Mouse (Mus musculus) right cerebral cortex, postnatal 14 days (tissue): ENCODE results near the gene Chst11.

Source experiments
- DNase-seq: peaks from one replicate; pipeline ENCODE4 v3.0.0; 2022

Gene Chst11

GRCm38 (mm10) chr10:83038166-83038565 is 52.9 kb downstream of the Chst11 start:
- peak; percentile 34 for DNase-seq

- DNase-seq = no peak
Observed at GRCm38 (mm10) chr10:83039414-83039813, 54.1 kb downstream of the Chst11 start.

- no peak for DNase-seq
Observed at GRCm38 (mm10) chr10:83041875-83042274, 56.6 kb downstream of the Chst11 start.

- no peak for DNase-seq
Observed at GRCm38 (mm10) chr10:83042613-83043477, 57.5 kb downstream of the Chst11 start.

- no peak for DNase-seq
Observed at GRCm38 (mm10) chr10:83043478-83044259, 58.4 kb downstream of the Chst11 start.

GRCm38 (mm10) chr10:83049174-83049780 is 64.0 kb downstream of the Chst11 start:
- DNase-seq = peak; percentile 39

GRCm38 (mm10) chr10:83053886-83054550 is 68.7 kb downstream of the Chst11 start:
- DNase-seq = no peak

- DNase-seq = no peak
Observed at GRCm38 (mm10) chr10:83056291-83056690, 71.0 kb downstream of the Chst11 start.

- no peak for DNase-seq
Observed at GRCm38 (mm10) chr10:83056866-83057265, 71.6 kb downstream of the Chst11 start.

- DNase-seq = no peak
Observed at GRCm38 (mm10) chr10:83060066-83060782, 74.9 kb downstream of the Chst11 start.

GRCm38 (mm10) chr10:83062315-83062714 is 77.0 kb downstream of the Chst11 start:
- DNase-seq = peak; percentile 65

GRCm38 (mm10) chr10:83064796-83065195 is 79.5 kb downstream of the Chst11 start:
- DNase-seq = no peak

GRCm38 (mm10) chr10:83066159-83066558 is 80.9 kb downstream of the Chst11 start:
- no peak for DNase-seq

GRCm38 (mm10) chr10:83067305-83067704 is 82.0 kb downstream of the Chst11 start:
- DNase-seq = no peak

- DNase-seq = no peak
Observed at GRCm38 (mm10) chr10:83068466-83068865, 83.2 kb downstream of the Chst11 start.

- DNase-seq = no peak
Observed at GRCm38 (mm10) chr10:83069791-83070190, 84.5 kb downstream of the Chst11 start.

- no peak for DNase-seq
Observed at GRCm38 (mm10) chr10:83071785-83072580, 86.7 kb downstream of the Chst11 start.

GRCm38 (mm10) chr10:83073119-83073518 is 87.8 kb downstream of the Chst11 start:
- no peak for DNase-seq

- DNase-seq = no peak
Observed at GRCm38 (mm10) chr10:83076816-83077215, 91.5 kb downstream of the Chst11 start.

- no peak for DNase-seq
Observed at GRCm38 (mm10) chr10:83078723-83079122, 93.4 kb downstream of the Chst11 start.

GRCm38 (mm10) chr10:83079755-83080154 is 94.5 kb downstream of the Chst11 start:
- DNase-seq = no peak
